Mouse (Mus musculus) right cerebral cortex, postnatal 25 days (tissue): ENCODE results near the gene Olfr734.

Experiments used
- DNase-seq: peaks from one replicate; pipeline ENCODE4 v3.0.0; 2022

Gene Olfr734

GRCm38 (mm10) chr14:50326661-50327060 lies at the start of gene Olfr734:
Gene Olfr734, minus strand, starts transcription at chr14:50326761.
- DNase-seq, result no peak

- no peak for DNase-seq
Observed at GRCm38 (mm10) chr14:50363561-50363960, 37.0 kb upstream of the Olfr734 start.

DNA sequence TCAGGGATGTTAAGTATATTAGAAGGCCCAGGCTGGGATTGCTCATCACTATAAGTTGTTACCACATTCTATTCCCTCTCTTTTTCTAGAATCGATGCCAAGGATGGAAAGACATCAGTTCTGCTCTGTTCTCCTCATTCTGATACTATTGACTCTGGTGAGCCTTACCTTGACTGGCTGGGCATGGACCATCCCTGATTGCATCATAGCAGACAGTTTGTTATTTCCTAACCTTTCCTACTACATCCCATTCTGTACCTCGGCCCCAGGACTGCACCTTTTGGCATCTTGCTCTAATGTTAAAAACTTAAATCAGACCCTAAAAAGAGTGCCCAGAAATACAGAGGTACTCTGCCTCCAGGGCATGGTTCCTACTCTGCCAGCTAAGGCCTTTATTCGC lies 33.9 kb upstream of the Olfr734 start:
- no peak for DNase-seq

GRCm38 (mm10) chr14:50357593-50357992 lies 31.0 kb upstream of the Olfr734 start, which contains the start of gene Tlr11:
Gene Tlr11, plus strand, starts transcription at chr14:50357914.
- no peak for DNase-seq

DNA sequence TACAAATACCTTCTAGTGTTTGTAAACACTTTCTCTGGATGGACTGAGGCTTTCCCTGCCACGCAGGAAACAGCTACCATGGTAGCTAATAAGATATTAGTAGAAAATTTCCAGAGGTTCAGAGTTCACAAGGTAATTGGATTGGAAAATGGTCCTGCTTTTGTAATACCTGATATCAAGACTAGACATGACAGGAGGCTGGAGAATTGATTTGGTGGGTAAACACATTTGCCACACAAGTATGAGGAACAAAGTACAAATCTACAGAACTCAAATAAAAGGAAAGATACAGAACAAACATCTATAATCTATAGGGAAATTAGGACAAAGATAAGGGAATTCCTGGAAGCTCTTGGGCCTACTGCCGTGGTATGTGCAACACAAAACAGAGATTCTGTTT lies 30.2 kb upstream of the Olfr734 start:
- DNase-seq, result no peak

- no peak for DNase-seq
Observed at GRCm38 (mm10) chr14:50352438-50352837, 25.9 kb upstream of the Olfr734 start.

- DNase-seq, result no peak
Observed at GRCm38 (mm10) chr14:50348796-50349195, 22.2 kb upstream of the Olfr734 start, which contains the start of gene Olfr735. Gene Olfr735, minus strand, starts transcription at chr14:50348872.

DNA sequence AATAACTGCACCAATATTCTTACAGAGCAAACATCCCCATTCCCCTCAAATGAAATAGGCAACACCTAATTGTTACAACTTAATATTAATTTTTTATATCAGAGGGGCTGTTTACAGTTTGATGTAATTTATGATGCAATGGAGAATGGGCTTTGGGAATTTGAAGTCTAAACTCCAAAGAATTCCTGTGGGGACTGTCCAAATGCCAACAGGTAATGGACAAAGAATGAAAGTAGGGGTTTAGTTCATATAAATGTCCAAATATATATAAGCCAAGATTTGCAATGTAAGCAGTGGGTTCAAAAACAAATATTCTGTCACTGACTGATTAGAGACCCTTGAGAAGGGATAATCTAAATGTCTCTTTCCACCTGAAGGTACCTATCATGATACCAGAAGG lies 25.1 kb downstream of the Olfr734 start, which contains the start of gene Olfr733:
Gene Olfr733 (minus strand): TSS at position 101 of the 400 bp plus-strand sequence.
- DNase-seq, result no peak

GRCm38 (mm10) chr14:50284106-50284505 lies 42.5 kb downstream of the Olfr734 start, which contains the start of gene Olfr732:
Gene Olfr732, minus strand, starts transcription at chr14:50284206.
- no peak for DNase-seq
